Mouse (Mus musculus) heart, embryonic 10.5 days (tissue): ENCODE results near the gene Zfp639. TPM values are rescaled to one million over a fixed set of nuclear protein-coding genes. Genes with fewer than 3 reads are reported as not detected.

Experiments
- DNase-seq: peaks from one replicate; pipeline ENCODE4 v3.0.0-alpha.2; 2017; ENCODE audit warnings: low spot score
- H3K27ac ChIP-seq: fragments of 300-500 bp; sonication (generic); 2 replicates; pipeline ENCODE4 v1.5.1; 2016; ENCODE audit warnings: mild to moderate bottlenecking
- H3K27me3 ChIP-seq: fragments of 300-500 bp; sonication (generic); 2 replicates; pipeline ENCODE4 v1.6.1; 2016; ENCODE audit warnings: mild to moderate bottlenecking; ENCODE audit not compliant: poor library complexity, insufficient read depth, severe bottlenecking
- H3K36me3 ChIP-seq: fragments of 300-500 bp; sonication (generic); 2 replicates; pipeline ENCODE4 v1.6.1; 2016; ENCODE audit warnings: mild to moderate bottlenecking, moderate library complexity
- H3K4me1 ChIP-seq: fragments of 300-500 bp; sonication (generic); 2 replicates; pipeline ENCODE4 v1.6.1; 2016; ENCODE audit warnings: mild to moderate bottlenecking
- H3K4me3 ChIP-seq: fragments of 300-500 bp; sonication (generic); 2 replicates; pipeline ENCODE4 v1.5.1; 2016; ENCODE audit warnings: mild to moderate bottlenecking, moderate library complexity
- H3K9me3 ChIP-seq: fragments of 300-500 bp; sonication (generic); 2 replicates; pipeline ENCODE4 v1.6.1; 2016; ENCODE audit warnings: mild to moderate bottlenecking, moderate library complexity
- WGBS: fragments of 180-500 bp; shearing (Covaris S2); methylation state at CpG from one replicate; pipeline ENCODE4 v1.1.7; 2016; 5-methylcytosine and 5-hydroxymethylcytosine counted together
- polyA plus RNA-seq: library from polyadenylated mRNA; unstranded; fragments of >200 nt; fragmentation: Nextera tagmentation; extraction: Ambion mirVana; gene quantifications from 2 replicates; pipeline ENCODE4 v1.2.1, GENCODE M21; 2016

Gene Zfp639
- polyA plus RNA-seq, 1 experiment from 2014 or later, result 40.2 TPM

GRCm38 (mm10) chr3:32490928-32491315 lies 19.1 kb upstream of the Zfp639 start:
- H3K4me1 ChIP-seq, result no peaks in the 10 kb centered on the region
- no peak for DNase-seq
- H3K4me3 ChIP-seq, result no peak overlapping the region
- no peak overlapping the region for H3K27ac ChIP-seq
- H3K9me3 ChIP-seq, result no peaks in the 10 kb centered on the region
- no peaks in the 10 kb centered on the region for H3K27me3 ChIP-seq
- no peaks in the 10 kb centered on the region for H3K36me3 ChIP-seq

- H3K4me3 ChIP-seq, result no peak within 1 kb of the TSS
- H3K36me3 ChIP-seq, result no peaks in the 10 kb centered on the region
- DNase-seq, result peak; percentile 36
- no peaks in the 10 kb centered on the region for H3K9me3 ChIP-seq
- no peaks in the 10 kb centered on the region for H3K27me3 ChIP-seq
- H3K27ac ChIP-seq, result no peak within 1 kb of the TSS
- 72% methylated on average over 11 of the region's 11 CpGs for WGBS
- H3K4me1 ChIP-seq, result 0 out of 2 replicates have a peak, but pooled peaks cover 4% of the 10 kb centered on the region
Observed at GRCm38 (mm10) chr3:32492097-32493090, 17.7 kb upstream of the Zfp639 start, which contains the start of gene Kcnmb3. Gene Kcnmb3 (minus strand): TSS chr3:32492231.

GRCm38 (mm10) chr3:32494387-32495087 lies 15.5 kb upstream of the Zfp639 start:
- 80% methylated on average over 8 of the region's 8 CpGs for WGBS
- DNase-seq, result peak; percentile 57
- H3K27me3 ChIP-seq, result no peaks in the 10 kb centered on the region
- H3K9me3 ChIP-seq, result no peaks in the 10 kb centered on the region
- H3K36me3 ChIP-seq, result no peaks in the 10 kb centered on the region
- 0 out of 2 replicates have a peak, but pooled peaks cover 4% of the 10 kb centered on the region for H3K4me1 ChIP-seq
- H3K4me3 ChIP-seq, result no peak overlapping the region
- H3K27ac ChIP-seq, result no peak overlapping the region

GRCm38 (mm10) chr3:32495088-32495770 lies 14.8 kb upstream of the Zfp639 start:
- H3K27me3 ChIP-seq, result no peaks in the 10 kb centered on the region
- 77% methylated on average over 8 of the region's 8 CpGs for WGBS
- no peak for DNase-seq
- 0 out of 2 replicates have a peak, but pooled peaks cover 4% of the 10 kb centered on the region for H3K4me1 ChIP-seq
- no peak overlapping the region for H3K27ac ChIP-seq
- no peak overlapping the region for H3K4me3 ChIP-seq
- H3K9me3 ChIP-seq, result no peaks in the 10 kb centered on the region
- H3K36me3 ChIP-seq, result no peaks in the 10 kb centered on the region

GRCm38 (mm10) chr3:32495856-32496710 lies 14.0 kb upstream of the Zfp639 start:
- H3K4me1 ChIP-seq, result 0 out of 2 replicates have a peak, but pooled peaks cover 4% of the 10 kb centered on the region
- DNase-seq, result peak; percentile 61
- no peak overlapping the region for H3K4me3 ChIP-seq
- H3K9me3 ChIP-seq, result no peaks in the 10 kb centered on the region
- no peak overlapping the region for H3K27ac ChIP-seq
- no peaks in the 10 kb centered on the region for H3K27me3 ChIP-seq
- WGBS, result 47% methylated on average over 8 of the region's 8 CpGs
- H3K36me3 ChIP-seq, result no peaks in the 10 kb centered on the region

- Histone ChIP-seq H3K4me1 (0 out of 2 replicates have a peak, but pooled peaks cover 4% of the 10 kb centered on the region), H3K36me3 (no peaks in the 10 kb centered on the region), H3K9me3 (no peaks in the 10 kb centered on the region), H3K27me3 (no peaks in the 10 kb centered on the region), H3K27ac (no peak overlapping the region), H3K4me3 (no peak overlapping the region)
- 88% methylated on average over 1 of the region's 1 CpGs for WGBS
- no peak for DNase-seq
Observed at GRCm38 (mm10) chr3:32496711-32497070, 13.4 kb upstream of the Zfp639 start.

GRCm38 (mm10) chr3:32500346-32500745 lies 9.7 kb upstream of the Zfp639 start:
- no peak for DNase-seq
- H3K9me3 ChIP-seq, result no peaks in the 10 kb centered on the region
- 82% methylated on average over 2 of the region's 2 CpGs for WGBS

GRCm38 (mm10) chr3:32505841-32506240 lies 4.2 kb upstream of the Zfp639 start:
- Histone ChIP-seq H3K9me3 (no peaks in the 10 kb centered on the region), H3K4me3 (no peak overlapping the region), H3K27me3 (no peaks in the 10 kb centered on the region), H3K27ac (no peak overlapping the region), H3K36me3 (no peaks in the 10 kb centered on the region), H3K4me1 (0 out of 2 replicates have a peak, but pooled peaks cover 7% of the 10 kb centered on the region)
- no peak for DNase-seq
- WGBS, result 81% methylated on average over 3 of the region's 3 CpGs

More at GRCm38 (mm10) chr3:32500346-32500745, 9.7 kb upstream of the Zfp639 start:
- H3K4me1 ChIP-seq, result 0 out of 2 replicates have a peak, but pooled peaks cover 4% of the 10 kb centered on the region
- no peak overlapping the region for H3K27ac ChIP-seq
- no peak overlapping the region for H3K4me3 ChIP-seq
- H3K36me3 ChIP-seq, result no peaks in the 10 kb centered on the region
- no peaks in the 10 kb centered on the region for H3K27me3 ChIP-seq

- Histone ChIP-seq H3K27ac (no peak overlapping the region), H3K4me1 (peaks cover 11% of the 10 kb centered on the region; the same call in 1 of the 2 replicates), H3K9me3 (no peaks in the 10 kb centered on the region), H3K27me3 (no peaks in the 10 kb centered on the region), H3K4me3 (no peak overlapping the region), H3K36me3 (no peaks in the 10 kb centered on the region)
- WGBS, result 61% methylated on average over 11 of the region's 11 CpGs
- DNase-seq, result no peak
Observed at GRCm38 (mm10) chr3:32506366-32507225, 3.5 kb upstream of the Zfp639 start.

- Histone ChIP-seq H3K4me3 (peak overlapping the region; percentile 89), H3K27me3 (no peaks in the 10 kb centered on the region)
- WGBS, result 3% methylated on average over 17 of the region's 17 CpGs
Observed at GRCm38 (mm10) chr3:32508666-32509324, 1.3 kb upstream of the Zfp639 start.

More at GRCm38 (mm10) chr3:32508666-32509324, 1.3 kb upstream of the Zfp639 start:
- no peaks in the 10 kb centered on the region for H3K36me3 ChIP-seq
- H3K9me3 ChIP-seq, result no peaks in the 10 kb centered on the region
- H3K4me1 ChIP-seq, result peaks cover 16% of the 10 kb centered on the region; the same call in 1 of the 2 replicates
- H3K27ac ChIP-seq, result no peak overlapping the region
- peak; percentile 86 for DNase-seq
